Mouse (Mus musculus) stomach, postnatal 0 days (tissue): Measurements from ENCODE around the gene H2afy2. TPM values are rescaled to one million over a fixed set of nuclear protein-coding genes. Genes with fewer than 3 reads are reported as not detected.

ENCODE experiments used
- ATAC-seq: fragments of 200-750 bp; cut with Nextera tagmentation; 2 replicates; pipeline ENCODE4 v1.8.0; 2017; ENCODE audit not compliant: low FRiP score, low TSS enrichment
- DNase-seq: peaks from one replicate; pipeline ENCODE4 v3.0.0-alpha.2; 2016; ENCODE audit warnings: low spot score
- H3K27ac ChIP-seq: fragments of 300-500 bp; sonication (generic); replicated peaks from 2 replicates; pipeline ENCODE4 v1.5.1; 2014; ENCODE audit warnings: mild to moderate bottlenecking, control low read depth
- H3K27me3 ChIP-seq: fragments of 300-500 bp; sonication (generic); 2 replicates; pipeline ENCODE4 v1.6.1; 2014; ENCODE audit warnings: low read length; ENCODE audit not compliant: control insufficient read depth, insufficient read depth
- H3K36me3 ChIP-seq: fragments of 300-500 bp; sonication (generic); 2 replicates; pipeline ENCODE4 v1.6.1; 2014; ENCODE audit warnings: low read length, mixed read lengths; ENCODE audit not compliant: control insufficient read depth, insufficient read depth
- H3K4me1 ChIP-seq: fragments of 300-500 bp; sonication (generic); replicated peaks from 2 replicates; pipeline ENCODE4 v1.6.1; 2014; ENCODE audit warnings: antibody characterized with exemption; ENCODE audit not compliant: control insufficient read depth, insufficient read depth
- H3K4me2 ChIP-seq: fragments of 300-500 bp; sonication (generic); replicated peaks from 2 replicates; pipeline ENCODE4 v1.6.1; 2014; ENCODE audit warnings: low read depth, mild to moderate bottlenecking, control low read depth, moderate library complexity
- H3K4me3 ChIP-seq: fragments of 300-500 bp; sonication (generic); 2 replicates; pipeline ENCODE4 v1.5.1; 2014; ENCODE audit warnings: low read depth, low read length, control low read depth
- H3K9ac ChIP-seq: fragments of 300-500 bp; sonication (generic); 2 replicates; pipeline ENCODE4 v1.6.1; 2014; ENCODE audit warnings: mild to moderate bottlenecking, low read length, control low read depth, mixed read lengths
- H3K9me3 ChIP-seq: fragments of 300-500 bp; sonication (generic); 2 replicates; pipeline ENCODE4 v1.6.1; 2016; ENCODE audit warnings: low read length; ENCODE audit not compliant: control insufficient read depth
- CTCF ChIP-seq: IDR thresholded peaks from 2 replicates; pipeline ENCODE4 v1.5.1; 2016; ENCODE audit warnings: antibody characterized with exemption, low read depth, mild to moderate bottlenecking, moderate library complexity
- EP300 ChIP-seq: optimal IDR thresholded peaks from 2 replicates; pipeline ENCODE3; 2016; ENCODE audit warnings: antibody characterized with exemption
- WGBS: fragments of 180-500 bp; shearing (Covaris S2); extraction: QIAGEN DNeasy Blood & Tissue Kit; methylation state at CpG from one replicate; pipeline ENCODE4 v1.1.7; 2014; 5-methylcytosine and 5-hydroxymethylcytosine counted together
- polyA plus RNA-seq: library from polyadenylated mRNA; unstranded; fragments of >200 nt; fragmentation: Nextera tagmentation; extraction: Ambion mirVana; gene quantifications from 2 replicates; pipeline ENCODE4 v1.2.1, GENCODE M21; 2015

H2afy2 gene
- polyA plus RNA-seq, 1 experiment from 2014 or later, result 26.0 TPM

- 51% methylated on average over 8 of the region's 8 CpGs for WGBS
- Histone ChIP-seq H3K36me3 (no peaks in the 10 kb centered on the region), H3K4me2 (no peak overlapping the region), H3K9ac (no peak overlapping the region), H3K27ac (no peak overlapping the region), H3K4me1 (no peaks in the 10 kb centered on the region), H3K4me3 (no peak overlapping the region), H3K27me3 (no peaks in the 10 kb centered on the region), H3K9me3 (no peaks in the 10 kb centered on the region)
- DNase-seq (no peak), ATAC-seq (no peak)
- TF ChIP-seq CTCF, result no peak
- TF ChIP-seq EP300, result no peak
Measured at GRCm38 (mm10) chr10:61793015-61793414, 9.1 kb upstream of the H2afy2 start.

GRCm38 (mm10) chr10:61788499-61788898 is 4.6 kb upstream of the H2afy2 start:
- H3K4me2 ChIP-seq, result no peak overlapping the region
- 96% methylated on average over 5 of the region's 5 CpGs for WGBS
- H3K36me3 ChIP-seq, result no peaks in the 10 kb centered on the region
- H3K9me3 ChIP-seq, result no peaks in the 10 kb centered on the region
- H3K27ac ChIP-seq, result no peak overlapping the region
- H3K9ac ChIP-seq, result no peak overlapping the region
- TF ChIP-seq EP300, result no peak
- TF ChIP-seq CTCF, result no peak
- H3K27me3 ChIP-seq, result no peaks in the 10 kb centered on the region
- H3K4me3 ChIP-seq, result no peak overlapping the region
- no peaks in the 10 kb centered on the region for H3K4me1 ChIP-seq
- no peak for DNase-seq
- ATAC-seq, result no peak

DNA sequence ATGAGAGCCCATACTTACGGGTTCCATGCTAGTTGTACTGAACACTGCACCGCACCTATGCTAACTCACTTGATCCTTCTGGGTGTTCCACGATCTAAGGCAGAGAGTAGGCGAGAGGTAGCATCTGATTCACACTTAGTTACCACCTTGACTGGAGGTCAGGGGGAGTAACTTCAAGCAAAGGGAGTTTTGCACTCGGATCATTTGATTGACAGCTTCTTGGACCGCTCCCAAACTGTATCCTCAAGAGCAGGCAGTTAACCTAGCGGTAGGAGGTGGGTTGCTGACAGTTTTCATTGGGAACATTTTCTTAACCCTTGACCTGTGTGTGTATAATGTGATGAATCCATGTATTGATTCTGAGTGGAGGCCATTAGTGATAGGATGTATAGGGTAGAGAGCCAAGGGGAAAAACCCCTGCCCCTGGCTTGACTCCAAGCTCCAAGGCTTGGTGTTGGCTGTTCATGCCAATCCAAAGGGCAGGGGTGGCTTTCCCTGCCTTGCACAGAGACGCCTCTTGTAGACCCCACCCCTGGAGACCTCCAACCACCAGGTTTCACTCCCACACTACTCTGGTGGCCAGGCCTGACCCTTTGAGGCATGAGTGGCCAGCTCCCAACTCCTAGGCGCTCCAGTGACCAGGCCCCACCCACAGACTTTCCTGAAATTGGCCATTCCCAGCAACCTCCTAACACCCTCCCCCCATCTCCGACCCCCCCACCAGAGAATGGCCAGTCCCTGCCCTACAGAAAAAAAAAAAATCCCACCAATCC is 3.8 kb upstream of the H2afy2 start:
- Histone ChIP-seq H3K36me3 (no peaks in the 10 kb centered on the region), H3K27ac (no peak overlapping the region), H3K4me3 (no peak overlapping the region), H3K4me2 (no peak overlapping the region), H3K4me1 (no peaks in the 10 kb centered on the region), H3K27me3 (no peaks in the 10 kb centered on the region), H3K9me3 (no peaks in the 10 kb centered on the region), H3K9ac (no peak overlapping the region)
- no peak for DNase-seq
- WGBS, result 75% methylated on average over 10 of the region's 10 CpGs
- no peak for ATAC-seq
- TF ChIP-seq CTCF (no peak), EP300 (no peak)

DNA sequence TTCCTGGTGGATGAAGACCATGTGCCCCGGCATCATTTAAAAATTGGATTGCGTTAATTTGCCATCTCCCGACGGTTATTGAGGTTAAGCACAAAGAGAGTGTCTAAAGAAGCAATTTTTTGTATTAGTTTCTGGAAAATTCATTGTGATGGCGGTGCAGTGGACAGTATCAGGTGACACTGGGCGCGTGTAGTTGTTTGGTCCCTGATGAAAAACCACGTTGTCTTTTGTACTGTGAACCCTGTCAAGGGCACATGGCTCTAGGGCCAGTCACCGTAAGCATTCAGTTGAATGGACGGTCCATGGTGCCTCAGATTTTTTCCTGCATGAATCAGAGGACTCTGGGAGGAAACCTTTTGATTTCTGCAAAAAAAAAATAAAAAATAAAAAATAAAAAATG is 467 bp upstream of the H2afy2 start:
- Histone ChIP-seq H3K4me2 (peak overlapping the region; percentile 79), H3K27me3 (no peaks in the 10 kb centered on the region), H3K27ac (no peak overlapping the region), H3K9me3 (no peaks in the 10 kb centered on the region), H3K4me3 (peak overlapping the region; percentile 84), H3K9ac (peak overlapping the region; percentile 90; the same call in 1 of the 2 replicates), H3K4me1 (no peaks in the 10 kb centered on the region), H3K36me3 (no peaks in the 10 kb centered on the region)
- DNase-seq (no peak), ATAC-seq (no peak)
- 30% methylated on average over 10 of the region's 10 CpGs for WGBS
- TF ChIP-seq CTCF (no peak), EP300 (no peak)

GRCm38 (mm10) chr10:61782799-61783611 is 942 bp downstream of the H2afy2 start:
- peak overlapping the region; percentile 84 for H3K4me3 ChIP-seq
- ATAC-seq, result peak; percentile 65
- peak overlapping the region; percentile 90 for H3K9ac ChIP-seq
- peak overlapping the region; percentile 86 for H3K27ac ChIP-seq
- no peaks in the 10 kb centered on the region for H3K4me1 ChIP-seq
- H3K4me2 ChIP-seq, result peak overlapping the region; percentile 79
- no peaks in the 10 kb centered on the region for H3K9me3 ChIP-seq
- under 1% methylated on average over 69 of the region's 74 CpGs for WGBS
- peak; percentile 71 for DNase-seq
- no peaks in the 10 kb centered on the region for H3K36me3 ChIP-seq
- peak; percentile 78 for TF ChIP-seq CTCF
- TF ChIP-seq EP300, result no peak
- H3K27me3 ChIP-seq, result no peaks in the 10 kb centered on the region
